Mouse (Mus musculus) embryonic fibroblast, embryonic 13.5 days (primary cell): ENCODE data around the gene Mad2l1bp. TPM values are rescaled to one million over a fixed set of nuclear protein-coding genes. Genes with fewer than 3 reads are reported as not detected.
A peak's percentile ranks its signal among the peaks of the same experiment; 100 is the strongest.

Experiments
- H3K27ac ChIP-seq: 2 replicates; pipeline ENCODE4 v1.5.1; 2012; ENCODE audit warnings: low read length, control low read depth, inconsistent platforms; ENCODE audit not compliant: insufficient read depth
- H3K4me1 ChIP-seq: 2 replicates; pipeline ENCODE4 v1.6.1; 2011; ENCODE audit warnings: low read length; ENCODE audit not compliant: control insufficient read depth, insufficient read depth
- H3K4me3 ChIP-seq: 2 replicates; pipeline ENCODE4 v1.5.1; 2011; ENCODE audit warnings: mild to moderate bottlenecking, control low read depth, low read length; ENCODE audit not compliant: insufficient read depth
- CTCF ChIP-seq: IDR thresholded peaks from 2 replicates; pipeline ENCODE4 v1.5.1; 2011; ENCODE audit warnings: mild to moderate bottlenecking, control low read depth, low read length, moderate library complexity, borderline replicate concordance; ENCODE audit not compliant: insufficient read depth
- POLR2A ChIP-seq: IDR thresholded peaks from 2 replicates; pipeline ENCODE4 v1.6.1; 2011; ENCODE audit warnings: low read depth, mild to moderate bottlenecking, control low read depth, low read length, moderate library complexity
- polyA plus RNA-seq: library from polyadenylated mRNA; stranded (reverse); fragments of >200 nt; gene quantifications from 2 replicates; pipeline ENCODE4 v1.2.4, GENCODE M21; 2011; ENCODE audit warnings: low read depth; ENCODE audit not compliant: missing spikeins, insufficient read length

The Mad2l1bp gene
- polyA plus RNA-seq, 1 experiment, result 14.5 TPM

DNA sequence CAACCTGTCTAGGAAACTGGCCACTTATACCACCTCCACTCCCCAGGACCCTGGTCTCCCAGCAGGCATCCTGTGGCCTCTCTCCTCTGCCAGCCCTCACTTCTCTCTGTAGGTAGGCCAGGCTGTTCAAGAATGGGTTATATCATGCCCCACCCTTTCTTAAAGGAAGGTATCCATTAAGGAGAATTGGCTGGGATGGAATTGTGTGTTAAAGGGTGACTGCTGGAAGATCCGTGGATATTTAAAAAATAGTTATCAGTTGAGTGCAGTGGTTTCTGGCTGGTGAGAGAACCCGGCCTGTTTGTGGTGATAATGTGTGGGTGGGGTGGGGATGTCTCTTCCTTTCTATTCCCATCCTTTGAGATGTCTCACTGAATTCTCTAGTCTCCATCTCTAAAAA, 5.9 kb upstream of the Mad2l1bp start:
- H3K4me1 ChIP-seq, result no peaks in the 10 kb centered on the region
- no peak overlapping the region; the same call in 1 of the 2 replicates for H3K27ac ChIP-seq
- TF ChIP-seq POLR2A (no peak), CTCF (no peak)
- no peak overlapping the region for H3K4me3 ChIP-seq

DNA sequence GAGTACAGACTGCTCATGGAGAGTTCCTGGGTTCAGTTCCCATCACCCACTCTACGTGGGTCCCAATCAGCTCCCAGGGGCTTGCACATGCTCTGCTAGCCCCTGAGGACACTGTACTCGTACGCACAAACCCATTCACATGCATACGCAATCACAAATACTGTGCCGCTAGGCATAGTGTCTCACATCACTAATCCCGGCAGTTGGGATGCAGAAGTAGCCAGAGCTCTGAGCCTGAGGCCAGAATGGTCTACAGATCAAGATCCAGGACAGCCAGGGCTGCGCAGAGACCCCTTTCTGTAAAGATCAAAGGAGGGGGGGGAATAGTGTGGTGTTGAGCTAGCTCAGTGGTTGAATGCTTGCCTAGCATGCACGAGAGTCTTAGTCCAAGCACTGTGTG, 3.8 kb upstream of the Mad2l1bp start:
- Histone ChIP-seq H3K4me3 (no peak overlapping the region), H3K4me1 (0 out of 2 replicates have a peak, but pooled peaks cover 2% of the 10 kb centered on the region), H3K27ac (no peak overlapping the region)
- no peak for TF ChIP-seq POLR2A

DNA sequence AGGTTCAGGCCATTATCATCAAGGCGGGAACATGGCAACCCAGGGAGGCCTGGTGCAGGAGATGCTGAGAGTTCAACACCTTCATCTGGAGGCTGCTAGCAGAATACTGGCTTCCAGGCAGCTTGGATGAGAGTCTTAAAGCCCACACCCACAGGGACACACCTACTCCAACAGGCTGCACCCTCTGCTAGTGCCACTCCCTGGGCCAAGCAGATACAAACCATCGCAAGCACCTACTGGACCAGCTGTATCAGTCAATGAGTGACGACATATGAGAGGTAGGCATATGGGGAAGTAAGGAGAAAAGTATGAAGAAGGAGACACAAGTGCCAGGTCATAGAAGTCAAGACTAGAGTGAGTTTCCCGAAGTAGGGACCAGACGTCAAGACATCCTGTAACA, 3.3 kb upstream of the Mad2l1bp start:
- H3K4me1 ChIP-seq, result 0 out of 2 replicates have a peak, but pooled peaks cover 2% of the 10 kb centered on the region
- TF ChIP-seq CTCF (no peak), POLR2A (no peak)

DNA sequence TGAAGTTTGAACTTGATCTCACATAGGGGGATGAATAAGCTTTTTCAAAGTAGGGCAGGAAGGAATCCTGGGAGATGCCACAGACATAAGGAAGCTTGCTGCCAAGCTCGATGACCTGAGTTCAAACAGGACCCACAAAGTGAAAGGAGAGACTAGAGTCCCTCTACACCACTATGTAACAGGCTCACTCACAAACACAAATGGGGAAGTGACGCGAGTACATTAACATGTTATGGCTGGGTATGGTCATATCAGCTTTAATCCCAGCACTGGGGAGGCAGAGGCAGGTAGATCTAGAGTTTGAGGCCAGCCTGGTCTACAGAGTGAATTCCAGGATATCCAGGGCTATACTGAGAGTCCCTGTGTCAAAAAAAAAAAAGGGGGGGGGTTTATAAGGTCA, 983 bp upstream of the Mad2l1bp start:
- Histone ChIP-seq H3K27ac (no peak overlapping the region), H3K4me1 (0 out of 2 replicates have a peak, but pooled peaks cover 2% of the 10 kb centered on the region), H3K4me3 (no peak overlapping the region)
- no peak for TF ChIP-seq CTCF
- TF ChIP-seq POLR2A, result no peak

More for the DNA sequence above, 3.3 kb upstream of the Mad2l1bp start:
- Histone ChIP-seq H3K27ac (no peak overlapping the region), H3K4me3 (no peak overlapping the region)

DNA sequence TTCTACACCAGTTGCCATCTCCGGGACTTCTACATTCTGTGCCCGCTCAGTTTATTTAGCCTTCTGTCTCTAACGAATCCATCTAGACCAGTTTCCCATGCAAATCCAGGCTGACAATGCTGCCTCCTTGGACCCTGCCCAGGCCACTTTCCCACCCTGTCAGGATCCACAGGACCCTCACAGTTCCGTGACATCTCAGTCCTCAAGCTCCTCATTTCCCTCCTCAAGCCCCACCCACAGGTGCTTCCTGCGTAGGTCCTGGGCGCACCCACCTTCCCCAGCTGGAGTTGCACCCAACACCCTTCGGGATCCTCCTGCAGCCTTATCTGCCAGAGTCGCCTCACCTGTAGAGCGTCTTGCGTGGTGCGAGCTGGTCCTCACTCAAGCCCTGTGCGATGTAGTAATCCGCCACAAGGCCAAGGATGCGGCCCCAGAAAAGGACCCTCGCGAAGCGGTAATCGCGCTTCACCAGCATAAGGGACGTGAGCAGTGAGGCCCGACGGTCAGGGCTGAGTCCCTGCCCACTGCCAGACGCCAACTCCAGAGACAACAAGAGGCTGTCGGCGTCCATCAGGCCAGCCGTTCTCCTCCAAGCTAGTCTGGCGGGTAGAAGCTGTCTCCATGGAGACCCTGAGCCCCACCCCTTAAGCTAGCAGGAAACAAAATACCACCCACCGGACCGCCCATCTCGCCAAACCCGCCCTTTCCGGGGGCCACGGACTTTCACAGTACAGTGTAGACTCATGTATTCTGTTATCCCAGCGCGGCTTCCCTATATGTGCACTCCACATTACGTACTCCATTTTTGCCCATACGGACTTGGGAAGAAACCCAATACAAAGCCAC, 9.6 kb downstream of the Mad2l1bp start, which contains the start of gene Rsph9:
Gene Rsph9, minus strand, starts transcription at position 639 of the 846 bp plus-strand sequence.
- Histone ChIP-seq H3K4me3 (peak within 1 kb of the TSS; percentile 34), H3K4me1 (no peaks in the 10 kb centered on the region), H3K27ac (no peak within 1 kb of the TSS)
- TF ChIP-seq CTCF (no peak), POLR2A (peak; percentile 78)

DNA sequence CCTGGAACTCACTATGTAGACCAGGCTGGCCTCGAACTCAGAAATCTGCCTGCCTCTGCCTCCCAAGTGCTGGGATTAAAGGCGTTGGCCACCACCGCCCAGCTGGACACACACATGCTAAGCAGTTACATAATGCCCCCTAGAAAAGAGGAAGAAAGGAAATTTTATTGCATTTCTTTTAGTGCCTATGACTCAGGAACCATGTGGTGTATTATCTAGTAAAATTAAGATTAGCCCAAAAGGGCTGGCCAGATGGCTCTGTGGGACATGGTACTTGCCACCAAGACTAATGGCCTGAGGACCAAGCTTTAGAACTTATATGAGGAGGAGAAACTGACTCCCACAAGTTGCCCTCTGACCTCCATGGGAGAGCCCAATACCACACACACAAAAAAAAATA, 13.5 kb downstream of the Mad2l1bp start:
- Histone ChIP-seq H3K4me3 (no peak overlapping the region), H3K4me1 (no peaks in the 10 kb centered on the region), H3K27ac (no peak overlapping the region)
- no peak for TF ChIP-seq CTCF
- no peak for TF ChIP-seq POLR2A

DNA sequence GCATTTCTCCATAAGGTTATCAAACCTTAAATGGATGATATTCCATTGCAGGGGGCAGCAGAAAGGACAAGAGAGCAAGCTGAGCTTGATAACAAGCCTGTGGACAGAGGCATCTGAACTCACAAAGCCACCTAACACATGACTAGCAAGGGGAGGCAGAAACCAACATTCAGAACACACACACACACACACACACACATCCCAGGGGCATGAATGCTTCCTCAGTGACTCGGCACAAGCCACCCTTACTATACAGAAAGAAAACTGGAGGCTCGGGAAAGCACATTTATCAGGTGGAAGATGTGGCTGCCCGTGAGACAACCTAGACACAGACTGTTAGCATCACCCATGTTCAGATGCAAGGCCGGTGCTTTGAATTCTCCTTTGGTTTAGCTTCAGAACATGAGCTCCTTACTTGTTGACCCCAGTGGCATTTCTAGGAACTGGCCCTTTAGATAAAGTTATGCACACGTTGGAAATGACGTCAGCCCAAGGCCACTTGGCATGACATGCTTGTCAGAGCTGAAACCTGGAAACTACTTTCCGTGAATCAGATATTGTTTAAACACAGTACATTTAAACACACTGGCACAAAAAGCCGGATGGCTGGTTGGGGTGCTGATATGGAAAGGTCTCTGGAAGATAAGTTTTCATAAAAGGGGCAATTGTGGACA, 14.7 kb downstream of the Mad2l1bp start:
- no peak overlapping the region for H3K27ac ChIP-seq
- no peak for TF ChIP-seq CTCF
- no peak for TF ChIP-seq POLR2A
- H3K4me3 ChIP-seq, result no peak overlapping the region
- H3K4me1 ChIP-seq, result no peaks in the 10 kb centered on the region

DNA sequence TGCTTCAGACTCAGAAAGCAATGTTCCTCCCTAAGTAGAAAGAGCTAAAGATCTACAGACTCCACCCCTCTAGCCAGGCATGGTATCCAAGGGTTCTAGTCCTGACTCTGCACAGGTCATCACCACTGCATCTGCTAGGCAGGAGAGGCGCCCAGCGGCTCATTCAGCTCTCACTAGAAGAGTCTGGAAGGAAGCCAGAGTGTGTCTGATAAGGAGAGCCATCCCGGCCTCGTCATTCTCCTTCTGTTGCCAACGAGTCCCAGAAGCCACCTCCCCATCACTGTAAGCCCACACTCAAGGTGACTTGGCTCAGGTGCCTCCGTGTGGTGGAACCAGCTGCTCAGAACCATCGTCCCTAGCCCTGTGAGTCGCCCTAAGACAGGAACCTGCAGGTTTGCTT, 20.5 kb downstream of the Mad2l1bp start:
- Histone ChIP-seq H3K4me1 (no peaks in the 10 kb centered on the region), H3K27ac (no peak overlapping the region), H3K4me3 (no peak overlapping the region)
- TF ChIP-seq POLR2A (no peak), CTCF (no peak)

DNA sequence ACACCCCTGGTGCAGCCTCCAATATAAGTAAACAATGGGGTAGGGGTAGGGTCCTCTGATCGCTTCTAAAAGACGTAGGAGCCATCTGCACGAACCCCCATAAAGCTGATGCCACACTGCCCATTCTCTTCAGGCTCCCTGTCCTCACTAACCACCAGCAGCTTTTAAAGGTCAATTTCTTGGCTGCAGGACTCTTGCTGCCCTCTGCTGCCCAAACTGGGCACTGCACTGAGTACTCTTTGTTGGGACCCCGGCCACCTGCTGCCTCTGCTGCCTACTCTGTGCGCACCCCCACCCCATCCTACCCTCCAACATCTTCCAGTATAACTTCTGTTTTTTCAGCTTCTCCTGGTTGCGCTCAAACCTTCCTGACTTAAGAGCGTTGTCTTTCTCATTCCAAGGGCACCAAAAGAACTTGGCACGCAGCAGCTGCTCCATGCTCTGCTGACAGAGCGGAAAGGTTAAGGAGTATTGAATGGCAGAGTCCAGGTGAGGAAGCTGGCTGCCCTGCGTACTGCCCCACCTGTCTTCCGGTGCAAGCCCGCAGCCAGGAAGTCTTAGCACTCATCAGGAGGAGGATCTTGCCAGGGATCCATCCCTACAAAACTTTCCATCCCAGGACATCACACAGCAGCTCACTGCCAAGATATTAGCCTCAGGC, 21.2 kb downstream of the Mad2l1bp start:
- Histone ChIP-seq H3K4me1 (no peaks in the 10 kb centered on the region), H3K27ac (no peak overlapping the region), H3K4me3 (no peak overlapping the region)
- peak; percentile 78 for TF ChIP-seq CTCF
- TF ChIP-seq POLR2A, result no peak
